Mouse (Mus musculus): ENCODE data around the gene Has1. TPM values are rescaled to one million over a fixed set of nuclear protein-coding genes. Genes with fewer than 3 reads are reported as not detected.

The Has1 gene
- polyA plus RNA-seq (2015; fragmentation: Nextera tagmentation; extraction: Ambion mirVana), result 1.7 TPM in 2 replicates

DNA sequence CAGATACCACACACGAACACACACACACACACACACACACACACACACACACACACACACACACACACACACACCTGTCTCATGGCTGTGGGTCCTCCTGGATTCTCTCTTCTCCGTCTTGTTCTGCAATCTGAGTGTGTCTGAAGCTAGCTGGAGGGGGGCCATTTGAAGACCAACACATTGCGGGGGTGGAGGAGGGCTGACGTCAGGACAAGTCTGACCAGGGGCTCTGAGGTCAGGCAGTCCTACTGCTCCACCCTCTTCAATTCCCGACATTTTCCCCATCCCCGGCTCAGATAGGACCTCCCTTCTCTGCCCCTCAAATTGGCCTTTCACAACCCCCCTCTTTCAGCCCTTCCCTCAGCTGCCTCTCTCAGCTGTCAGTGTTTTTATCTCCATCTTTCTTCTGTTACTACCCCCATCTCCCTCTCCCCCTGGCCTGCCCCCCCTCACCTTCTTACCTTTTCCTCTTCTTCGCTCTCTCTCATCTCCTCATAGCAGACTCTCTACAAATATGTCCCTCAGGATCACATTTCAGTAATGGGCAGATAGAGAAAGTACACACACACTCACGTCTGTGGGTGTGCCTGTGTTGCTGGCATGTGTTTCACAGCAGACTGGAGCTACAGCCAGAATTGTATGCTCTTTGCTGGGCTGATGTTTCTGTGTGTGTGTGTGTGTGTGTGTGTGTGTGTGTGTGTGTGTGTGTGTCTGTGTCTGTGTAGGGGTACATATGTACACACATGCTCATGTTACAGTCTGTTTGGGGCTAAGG lies at the start of gene Has1:
TSS of gene Has1 (minus strand) at position 142 of the 775 bp plus-strand sequence.
- no peaks in the 10 kb centered on the region for H3K27me3 ChIP-seq (replicated peaks; ENCODE audit: control insufficient read depth, insufficient read depth, low read length)
- no peak within 1 kb of the TSS for H3K4me2 ChIP-seq (ENCODE audit: low read length)
- no peak within 1 kb of the TSS for H3K4me3 ChIP-seq (ENCODE audit: low read length)
- no peak within 1 kb of the TSS for H3K27ac ChIP-seq (ENCODE audit: low read depth, low read length)
- H3K4me1 ChIP-seq (ENCODE audit: control insufficient read depth, insufficient read depth, low read depth, low read length), result no peaks in the 10 kb centered on the region
- no peaks in the 10 kb centered on the region for H3K9me3 ChIP-seq (ENCODE audit: control insufficient read depth, low read length)
- H3K9ac ChIP-seq (ENCODE audit: low read depth, low read length), result no peak within 1 kb of the TSS
- H3K36me3 ChIP-seq (ENCODE audit: control insufficient read depth, insufficient read depth, low read length), result no peaks in the 10 kb centered on the region
- WGBS, result 52% methylated on average over 7 of the region's 8 CpGs
- ATAC-seq, result no peak

DNA sequence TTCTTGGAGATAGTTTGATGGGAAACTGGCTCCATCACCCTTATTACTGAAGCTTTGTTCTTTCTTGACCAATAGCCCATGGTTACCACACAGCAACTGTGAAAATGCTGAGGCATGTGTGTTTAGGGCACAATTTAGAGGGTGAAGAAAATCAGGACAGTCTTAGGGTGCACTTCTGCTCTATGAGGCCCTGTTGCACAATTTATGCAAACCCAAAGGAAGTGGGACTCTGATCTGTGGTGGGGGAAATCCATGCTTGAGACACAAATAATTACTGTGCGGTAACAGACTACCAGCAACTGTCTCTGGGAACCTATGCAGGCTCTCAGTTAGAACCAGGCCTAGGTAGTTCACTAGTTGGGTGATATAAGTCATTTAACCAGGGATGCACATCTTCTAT lies 45.8 kb upstream of the Has1 start:
- Histone ChIP-seq H3K9me3 (ENCODE audit: control insufficient read depth, low read length) (no peaks in the 10 kb centered on the region), H3K4me2 (ENCODE audit: low read length) (no peak overlapping the region), H3K27me3 (replicated peaks; ENCODE audit: control insufficient read depth, insufficient read depth, low read length) (no peaks in the 10 kb centered on the region), H3K36me3 (ENCODE audit: control insufficient read depth, insufficient read depth, low read length) (no peaks in the 10 kb centered on the region), H3K4me3 (ENCODE audit: low read length) (no peak overlapping the region), H3K27ac (ENCODE audit: low read depth, low read length) (no peak overlapping the region), H3K4me1 (ENCODE audit: control insufficient read depth, insufficient read depth, low read depth, low read length) (no peaks in the 10 kb centered on the region), H3K9ac (ENCODE audit: low read depth, low read length) (no peak overlapping the region)
- 87% methylated on average over 1 of the region's 1 CpGs for WGBS
- ATAC-seq, result no peak

GRCm38 (mm10) chr17:17899268-17899667 lies 44.3 kb upstream of the Has1 start:
- Histone ChIP-seq H3K36me3 (ENCODE audit: control insufficient read depth, insufficient read depth, low read length) (no peaks in the 10 kb centered on the region), H3K9ac (ENCODE audit: low read depth, low read length) (no peak overlapping the region), H3K27me3 (replicated peaks; ENCODE audit: control insufficient read depth, insufficient read depth, low read length) (no peaks in the 10 kb centered on the region), H3K4me2 (ENCODE audit: low read length) (no peak overlapping the region), H3K4me1 (ENCODE audit: control insufficient read depth, insufficient read depth, low read depth, low read length) (no peaks in the 10 kb centered on the region), H3K4me3 (ENCODE audit: low read length) (no peak overlapping the region), H3K27ac (ENCODE audit: low read depth, low read length) (no peak overlapping the region), H3K9me3 (ENCODE audit: control insufficient read depth, low read length) (no peaks in the 10 kb centered on the region)
- peak; percentile 84; the same call in 1 of the 2 replicates for ATAC-seq
- WGBS, result 81% methylated on average over 2 of the region's 2 CpGs

- H3K4me2 ChIP-seq (ENCODE audit: low read length), result no peak overlapping the region
- no peak overlapping the region for H3K9ac ChIP-seq (ENCODE audit: low read depth, low read length)
- H3K27me3 ChIP-seq (replicated peaks; ENCODE audit: control insufficient read depth, insufficient read depth, low read length), result no peaks in the 10 kb centered on the region
- H3K27ac ChIP-seq (ENCODE audit: low read depth, low read length), result no peak overlapping the region
- 5% methylated on average over 4 of the region's 4 CpGs for WGBS
- H3K4me3 ChIP-seq (ENCODE audit: low read length), result no peak overlapping the region
- no peak for ATAC-seq
- no peaks in the 10 kb centered on the region for H3K36me3 ChIP-seq (ENCODE audit: control insufficient read depth, insufficient read depth, low read length)
- no peaks in the 10 kb centered on the region for H3K4me1 ChIP-seq (ENCODE audit: control insufficient read depth, insufficient read depth, low read depth, low read length)
- H3K9me3 ChIP-seq (ENCODE audit: control insufficient read depth, low read length), result no peaks in the 10 kb centered on the region
Measured at GRCm38 (mm10) chr17:17896039-17896438, 41.0 kb upstream of the Has1 start.

DNA sequence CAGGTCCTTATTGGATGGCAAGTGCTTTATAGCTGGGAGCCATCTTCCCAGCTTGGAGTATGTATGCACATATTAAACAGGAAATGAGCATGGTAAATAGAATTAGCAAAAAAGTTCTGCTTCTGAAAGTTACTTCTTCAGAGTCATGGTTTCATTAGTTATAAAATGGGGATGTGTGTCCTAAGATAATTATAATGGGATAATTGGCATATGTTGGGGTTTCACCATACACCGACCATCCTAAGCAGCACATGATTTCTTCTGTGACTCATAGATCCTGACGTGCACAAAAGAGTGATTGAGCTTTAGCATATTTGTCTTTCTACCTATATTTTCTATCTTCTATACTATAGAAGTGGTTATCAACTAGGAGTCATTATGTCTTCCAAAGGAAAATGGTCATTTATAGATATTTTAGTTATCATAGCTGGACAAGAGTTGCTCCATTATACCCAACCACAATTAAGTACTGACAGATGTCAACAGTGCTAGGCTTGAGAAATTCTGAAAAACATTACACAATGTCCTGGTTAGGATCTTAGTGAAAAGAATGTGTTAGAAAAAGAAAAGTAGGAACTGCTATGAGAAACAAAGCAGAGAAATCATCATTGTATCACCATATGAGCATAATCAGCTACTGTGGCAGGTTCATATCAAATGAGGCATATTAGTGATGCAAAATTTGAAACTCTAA lies 34.9 kb upstream of the Has1 start:
- Histone ChIP-seq H3K27ac (ENCODE audit: low read depth, low read length) (no peak overlapping the region), H3K9me3 (ENCODE audit: control insufficient read depth, low read length) (no peaks in the 10 kb centered on the region), H3K4me1 (ENCODE audit: control insufficient read depth, insufficient read depth, low read depth, low read length) (no peaks in the 10 kb centered on the region), H3K36me3 (ENCODE audit: control insufficient read depth, insufficient read depth, low read length) (no peaks in the 10 kb centered on the region), H3K27me3 (replicated peaks; ENCODE audit: control insufficient read depth, insufficient read depth, low read length) (no peaks in the 10 kb centered on the region), H3K4me2 (ENCODE audit: low read length) (no peak overlapping the region), H3K9ac (ENCODE audit: low read depth, low read length) (no peak overlapping the region), H3K4me3 (ENCODE audit: low read length) (no peak overlapping the region)
- ATAC-seq, result no peak
- WGBS, result 88% methylated on average over 2 of the region's 2 CpGs

GRCm38 (mm10) chr17:17887774-17888248 lies 32.8 kb upstream of the Has1 start, which contains the start of the genes Fpr2 and Fpr3:
Gene Fpr2 (plus strand): TSS chr17:17887824.
Gene Fpr3 (plus strand): TSS chr17:17887852.
- 50% methylated on average over 1 of the region's 1 CpGs for WGBS
- Histone ChIP-seq H3K9me3 (ENCODE audit: control insufficient read depth, low read length) (no peaks in the 10 kb centered on the region), H3K27me3 (replicated peaks; ENCODE audit: control insufficient read depth, insufficient read depth, low read length) (no peaks in the 10 kb centered on the region), H3K4me3 (ENCODE audit: low read length) (no peak within 1 kb of the TSS), H3K4me2 (ENCODE audit: low read length) (no peak within 1 kb of the TSS), H3K27ac (ENCODE audit: low read depth, low read length) (no peak within 1 kb of the TSS), H3K36me3 (ENCODE audit: control insufficient read depth, insufficient read depth, low read length) (no peaks in the 10 kb centered on the region), H3K4me1 (ENCODE audit: control insufficient read depth, insufficient read depth, low read depth, low read length) (no peaks in the 10 kb centered on the region), H3K9ac (ENCODE audit: low read depth, low read length) (no peak within 1 kb of the TSS)
- no peak for ATAC-seq

DNA sequence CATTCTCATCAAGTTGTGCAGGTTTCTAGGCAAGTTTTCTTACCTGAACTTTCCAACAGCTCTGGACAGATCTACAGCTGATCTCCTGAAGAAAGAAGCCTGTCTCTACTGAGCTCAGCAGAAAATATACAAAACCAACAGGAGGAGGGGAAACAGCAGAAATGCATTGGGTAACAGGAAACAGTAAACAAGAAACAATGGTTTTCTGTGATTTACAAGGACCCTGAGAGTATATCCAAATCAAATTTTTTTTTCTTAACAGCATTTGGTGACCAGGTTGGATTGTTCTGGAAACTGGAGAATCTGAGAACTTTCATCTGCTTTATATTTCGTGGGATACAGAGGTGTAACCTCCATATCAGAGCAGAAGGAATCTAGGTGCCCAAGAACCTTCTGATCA lies 28.8 kb upstream of the Has1 start, which contains the start of gene Fpr1:
TSS of gene Fpr1 (minus strand) at position 101 of the 400 bp plus-strand sequence.
- H3K36me3 ChIP-seq (ENCODE audit: control insufficient read depth, insufficient read depth, low read length), result no peaks in the 10 kb centered on the region
- WGBS, result 55% methylated on average over 1 of the region's 1 CpGs

DNA sequence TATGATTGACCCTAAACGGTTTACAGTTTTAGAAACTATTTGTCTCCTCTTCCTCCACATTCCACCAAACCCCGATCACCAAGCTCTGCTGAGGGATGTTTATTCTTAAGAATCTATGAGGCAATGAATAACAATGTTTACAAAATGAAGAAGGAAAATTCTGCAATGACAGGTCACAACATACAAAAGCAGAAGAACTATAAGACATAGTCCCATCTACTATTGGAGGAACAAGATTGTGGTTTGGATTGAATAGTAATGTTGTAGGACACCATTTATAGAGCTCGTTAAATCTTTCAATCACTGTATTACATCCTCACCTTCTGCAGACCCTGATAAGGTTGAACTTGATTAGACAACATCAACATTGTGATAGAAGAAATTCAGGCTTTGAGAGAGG lies 27.7 kb upstream of the Has1 start:
- no peak overlapping the region for H3K4me3 ChIP-seq (ENCODE audit: low read length)
- H3K27me3 ChIP-seq (replicated peaks; ENCODE audit: control insufficient read depth, insufficient read depth, low read length), result no peaks in the 10 kb centered on the region
- 88% methylated on average over 3 of the region's 3 CpGs for WGBS
- no peak overlapping the region for H3K27ac ChIP-seq (ENCODE audit: low read depth, low read length)
- H3K4me1 ChIP-seq (ENCODE audit: control insufficient read depth, insufficient read depth, low read depth, low read length), result no peaks in the 10 kb centered on the region
- no peaks in the 10 kb centered on the region for H3K9me3 ChIP-seq (ENCODE audit: control insufficient read depth, low read length)
- no peaks in the 10 kb centered on the region for H3K36me3 ChIP-seq (ENCODE audit: control insufficient read depth, insufficient read depth, low read length)
- no peak overlapping the region for H3K9ac ChIP-seq (ENCODE audit: low read depth, low read length)
- no peak overlapping the region for H3K4me2 ChIP-seq (ENCODE audit: low read length)
- no peak for ATAC-seq

More for the DNA sequence above, 28.8 kb upstream of the Has1 start, which contains the start of gene Fpr1:
- no peak for ATAC-seq
- Histone ChIP-seq H3K27me3 (replicated peaks; ENCODE audit: control insufficient read depth, insufficient read depth, low read length) (no peaks in the 10 kb centered on the region), H3K9ac (ENCODE audit: low read depth, low read length) (no peak within 1 kb of the TSS), H3K9me3 (ENCODE audit: control insufficient read depth, low read length) (no peaks in the 10 kb centered on the region), H3K27ac (ENCODE audit: low read depth, low read length) (no peak within 1 kb of the TSS), H3K4me3 (ENCODE audit: low read length) (no peak within 1 kb of the TSS), H3K4me1 (ENCODE audit: control insufficient read depth, insufficient read depth, low read depth, low read length) (no peaks in the 10 kb centered on the region), H3K4me2 (ENCODE audit: low read length) (no peak within 1 kb of the TSS)

DNA sequence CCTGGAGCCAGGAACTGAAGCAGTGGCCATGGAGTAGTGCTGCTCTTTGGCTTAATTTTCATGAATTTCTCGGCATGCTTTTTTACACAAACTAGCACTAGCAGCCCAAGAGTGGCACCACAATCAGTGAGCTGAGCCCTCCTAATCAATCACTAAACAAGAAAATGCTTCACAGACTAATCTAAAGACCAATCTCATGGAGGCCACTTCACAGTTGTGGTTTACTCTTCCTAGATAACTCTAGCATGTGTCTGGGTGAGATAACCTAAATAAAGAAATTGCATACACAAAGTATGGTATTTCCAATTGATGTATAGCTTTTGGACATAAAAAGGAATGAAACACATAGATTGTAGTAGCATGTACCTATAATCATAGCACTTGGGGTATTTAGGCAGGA lies 24.3 kb upstream of the Has1 start:
- Histone ChIP-seq H3K4me2 (ENCODE audit: low read length) (no peak overlapping the region), H3K9me3 (ENCODE audit: control insufficient read depth, low read length) (no peaks in the 10 kb centered on the region), H3K4me1 (ENCODE audit: control insufficient read depth, insufficient read depth, low read depth, low read length) (no peaks in the 10 kb centered on the region), H3K4me3 (ENCODE audit: low read length) (no peak overlapping the region), H3K9ac (ENCODE audit: low read depth, low read length) (no peak overlapping the region), H3K27ac (ENCODE audit: low read depth, low read length) (no peak overlapping the region), H3K27me3 (replicated peaks; ENCODE audit: control insufficient read depth, insufficient read depth, low read length) (no peaks in the 10 kb centered on the region), H3K36me3 (ENCODE audit: control insufficient read depth, insufficient read depth, low read length) (no peaks in the 10 kb centered on the region)
- WGBS, result 94% methylated on average over 1 of the region's 1 CpGs
- no peak for ATAC-seq

All from hindbrain, embryonic 16.5 days (tissue).